Mouse (Mus musculus): ENCODE measurements at regions not wholly inside any gene's neighbourhood (a gene's known extent, or its start where the extent isn't known, plus 50 kb on each side); places are given as distances from the start of the nearest gene placed in this dataset.
"Not testable (repeated sequence)": the region's sequence is repeated elsewhere in the genome, so short reads cannot be mapped to it uniquely, and the experiment has no call there.

DNA sequence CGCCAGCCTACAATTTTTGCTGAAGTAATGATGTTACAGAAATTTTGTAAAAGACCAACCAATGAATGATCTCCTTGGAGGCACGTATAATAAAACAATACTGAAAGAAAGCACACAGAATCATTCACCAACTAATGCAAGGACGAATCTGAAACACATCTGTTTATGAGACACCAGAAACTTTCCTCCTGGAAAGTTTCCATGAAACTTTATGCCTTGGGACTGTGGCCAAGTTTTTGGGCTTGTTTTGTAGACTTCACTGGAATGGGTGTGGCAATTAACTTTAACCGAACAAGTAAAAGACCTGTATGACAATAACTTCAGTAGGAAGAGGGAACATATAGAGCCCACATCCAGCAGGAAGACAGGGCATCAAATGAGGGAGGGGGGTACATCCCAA, 564.9 kb downstream of the Rpia start:
- Histone ChIP-seq H3K27me3 (replicated peaks; ENCODE audit: insufficient read depth, low read length) (no peaks in the 10 kb centered on the region), H3K4me2 (replicated peaks; ENCODE audit: low read depth, low read length) (no peak overlapping the region)

DNA sequence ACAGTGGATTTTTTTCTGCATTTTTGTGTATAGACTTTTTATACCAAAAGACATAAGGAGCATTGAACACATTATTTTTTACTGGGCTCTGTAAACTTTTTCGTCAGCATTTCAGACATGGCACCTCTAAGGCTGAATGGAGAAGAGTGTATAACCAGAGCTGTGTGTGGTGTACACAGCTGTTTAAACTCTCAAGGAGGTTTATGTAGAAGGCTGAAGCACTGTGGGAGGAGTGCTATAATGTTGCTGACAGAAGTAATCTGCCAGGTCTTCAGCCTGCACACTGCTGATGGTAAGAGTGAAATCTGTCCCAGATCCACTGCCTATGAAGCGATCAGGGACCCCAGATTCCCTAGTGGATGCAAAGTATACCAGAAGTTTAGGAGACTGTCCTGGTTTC, 575.4 kb downstream of the Rpia start:
- H3K27me3 ChIP-seq (replicated peaks; ENCODE audit: insufficient read depth, low read length); H3K4me1 ChIP-seq (ENCODE audit: insufficient read depth, low read depth, low read length); H3K36me3 ChIP-seq (ENCODE audit: insufficient read depth, low read length); ATAC-seq; H3K9me3 ChIP-seq (ENCODE audit: low read length); H3K4me3 ChIP-seq (ENCODE audit: low read depth, low read length); DNase-seq (ENCODE audit: low spot score); H3K27ac ChIP-seq (ENCODE audit: low read length); H3K9ac ChIP-seq (replicated peaks; ENCODE audit: low read depth); H3K4me2 ChIP-seq (replicated peaks; ENCODE audit: low read depth, low read length): not testable (repeated sequence)
- WGBS = 33% methylated on average over 2 of the region's 2 CpGs

More for the DNA sequence above, 564.9 kb downstream of the Rpia start:
- H3K4me1 ChIP-seq (ENCODE audit: insufficient read depth, low read depth, low read length) = no peaks in the 10 kb centered on the region
- H3K9me3 ChIP-seq (ENCODE audit: low read length) = no peaks in the 10 kb centered on the region
- no peaks in the 10 kb centered on the region for H3K36me3 ChIP-seq (ENCODE audit: insufficient read depth, low read length)
- ATAC-seq (no peak), DNase-seq (ENCODE audit: low spot score) (no peak)
- 50% methylated on average over 4 of the region's 4 CpGs for WGBS
- no peak overlapping the region for H3K4me3 ChIP-seq (ENCODE audit: low read depth, low read length)
- H3K9ac ChIP-seq (replicated peaks; ENCODE audit: low read depth) = no peak overlapping the region
- TF ChIP-seq EP300 (IDR thresholded peaks at IDR 0.05) (no peak), CTCF (IDR thresholded peaks at IDR 0.05) (no peak)
- no peak overlapping the region for H3K27ac ChIP-seq (ENCODE audit: low read length)

DNA sequence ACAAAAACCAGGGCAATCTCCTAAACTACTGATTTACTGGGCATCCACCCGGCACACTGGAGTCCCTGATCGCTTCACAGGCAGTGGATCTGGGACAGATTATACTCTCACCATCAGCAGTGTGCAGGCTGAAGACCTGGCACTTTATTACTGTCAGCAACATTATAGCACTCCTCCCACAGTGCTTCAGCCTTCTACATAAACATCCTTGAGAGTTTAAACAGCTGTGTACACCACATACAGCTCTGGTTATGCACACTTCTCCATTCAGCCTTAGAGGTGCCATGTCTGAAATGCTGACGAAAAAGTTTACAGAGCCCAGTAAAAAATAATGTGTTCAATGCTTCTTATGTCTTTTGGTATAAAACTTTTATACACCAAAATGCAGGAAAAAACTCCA, 576.3 kb downstream of the Rpia start:
- H3K4me3 ChIP-seq (ENCODE audit: low read depth, low read length); ATAC-seq; H3K36me3 ChIP-seq (ENCODE audit: insufficient read depth, low read length); H3K9ac ChIP-seq (replicated peaks; ENCODE audit: low read depth); DNase-seq (ENCODE audit: low spot score); H3K9me3 ChIP-seq (ENCODE audit: low read length); H3K4me1 ChIP-seq (ENCODE audit: insufficient read depth, low read depth, low read length); H3K4me2 ChIP-seq (replicated peaks; ENCODE audit: low read depth, low read length); H3K27me3 ChIP-seq (replicated peaks; ENCODE audit: insufficient read depth, low read length); H3K27ac ChIP-seq (ENCODE audit: low read length): not testable (repeated sequence)
- 27% methylated on average over 3 of the region's 3 CpGs for WGBS
